9 mouse cellular contexts compared by ENCODE assay signal in genomic region chr1:133314364-133314763, GRCm38 (mm10). TPM values are rescaled to one million over a fixed set of nuclear protein-coding genes. Genes with fewer than 3 reads are reported as not detected.
DNase-seq lines count a peak whose midpoint lies in the region; ATAC-seq and TF ChIP-seq lines count a peak whose summit lies in the region.
"Had no signal": no experiment of that assay in that cellular context is flagged by ENCODE, and none has a peak within 500 bp of the region (broad histone marks: within the 10 kb centered on the region; RNA-seq: fewer than 3 reads in every experiment).

No protein-coding gene starts in this region.

- DNase-seq in forebrain, embryonic 10.5 days (ENCODE audit: extremely low spot score, low spot score): peak; percentile 62
- peak; percentile 68 for DNase-seq in midbrain, embryonic 10.5 days (ENCODE audit: low spot score)
- peak; percentile 62 for DNase-seq in adrenal gland, adult 2 months
- peak; percentile 29 to 52 for DNase-seq in frontal cortex, postnatal 36 days (ENCODE audit: low spot score in 2 of 2)
- DNase-seq in lung, embryonic 14.5 days: peak; percentile 78
- DNase-seq in thymus, adult 2 months: peak; percentile 55

- no peak overlapping the region for H3K9ac ChIP-seq in forebrain, embryonic 16.5 days (replicated peaks; ENCODE audit: low read depth, low read length)
- H3K9ac ChIP-seq in midbrain, embryonic 13.5 days (replicated peaks): no peak overlapping the region
- H3K9ac ChIP-seq in lung, embryonic 14.5 days: no peak overlapping the region

- H3K4me2 ChIP-seq in forebrain, embryonic 16.5 days (ENCODE audit: low read length): no peak overlapping the region
- no peak overlapping the region for H3K4me2 ChIP-seq in midbrain, embryonic 13.5 days (replicated peaks)
- H3K4me2 ChIP-seq in lung, embryonic 14.5 days: no peak overlapping the region

- no peak for ATAC-seq in forebrain, embryonic 16.5 days
- ATAC-seq in midbrain, embryonic 13.5 days: no peak
- ATAC-seq in lung, embryonic 14.5 days (ENCODE audit: insufficient read depth): no peak

- H3K27me3 ChIP-seq in forebrain, embryonic 10.5 days (ENCODE audit: poor library complexity, severe bottlenecking): peaks cover 15% of the 10 kb centered on the region
- no peaks in the 10 kb centered on the region for H3K27me3 ChIP-seq in forebrain, embryonic 16.5 days (replicated peaks; ENCODE audit: control insufficient read depth, insufficient read depth, low read length)
- H3K27me3 ChIP-seq in midbrain, embryonic 10.5 days (ENCODE audit: low read depth, poor library complexity, severe bottlenecking): peaks cover 4% of the 10 kb centered on the region; the same call in 1 of the 2 replicates
- no peaks in the 10 kb centered on the region for H3K27me3 ChIP-seq in midbrain, embryonic 13.5 days
- no peaks in the 10 kb centered on the region for H3K27me3 ChIP-seq in lung, embryonic 14.5 days (ENCODE audit: insufficient read depth, low read length)
- H3K27me3 ChIP-seq in thymus, adult 2 months (ENCODE audit: control insufficient read depth, insufficient read depth, low read length): no peaks in the 10 kb centered on the region

- TF ChIP-seq CTCF in lung, embryonic 14.5 days (IDR thresholded peaks at IDR 0.05; ENCODE audit: low read depth): peak; percentile 84
- TF ChIP-seq CTCF in thymus, adult 2 months (IDR thresholded peaks at IDR 0.05; ENCODE audit: borderline replicate concordance, control insufficient read depth, extremely low read depth, insufficient read depth, low read length, poor library complexity): peak; percentile 71; the same call in 1 of the 2 replicates

- no peak for TF ChIP-seq POLR2A in thymus, adult 2 months (IDR thresholded peaks at IDR 0.05; ENCODE audit: control insufficient read depth, extremely low read depth, insufficient read depth, low read length, poor library complexity)

- H3K27ac ChIP-seq in forebrain, embryonic 10.5 days: no peak overlapping the region
- H3K27ac ChIP-seq in forebrain, embryonic 16.5 days (ENCODE audit: low read length): no peak overlapping the region
- no peak overlapping the region for H3K27ac ChIP-seq in midbrain, embryonic 10.5 days (replicated peaks)
- no peak overlapping the region for H3K27ac ChIP-seq in midbrain, embryonic 13.5 days
- no peak overlapping the region for H3K27ac ChIP-seq in lung, embryonic 14.5 days (ENCODE audit: low read depth)
- H3K27ac ChIP-seq in thymus, adult 2 months (ENCODE audit: control insufficient read depth, insufficient read depth, low read length): no peak overlapping the region

- H3K4me3 ChIP-seq in forebrain, embryonic 10.5 days: no peak overlapping the region
- no peak overlapping the region for H3K4me3 ChIP-seq in forebrain, embryonic 16.5 days (replicated peaks; ENCODE audit: low read length)
- H3K4me3 ChIP-seq in midbrain, embryonic 10.5 days: no peak overlapping the region
- H3K4me3 ChIP-seq in midbrain, embryonic 13.5 days (replicated peaks): no peak overlapping the region
- H3K4me3 ChIP-seq in lung, embryonic 14.5 days (ENCODE audit: low read depth, low read length): no peak overlapping the region
- H3K4me3 ChIP-seq in thymus, adult 2 months (ENCODE audit: control insufficient read depth, insufficient read depth, low read length): no peak overlapping the region

- peaks cover 14% of the 10 kb centered on the region for H3K4me1 ChIP-seq in forebrain, embryonic 10.5 days
- H3K4me1 ChIP-seq in forebrain, embryonic 16.5 days (replicated peaks; ENCODE audit: control insufficient read depth, insufficient read depth, low read length): peaks cover 9% of the 10 kb centered on the region
- peaks cover 10% of the 10 kb centered on the region for H3K4me1 ChIP-seq in midbrain, embryonic 10.5 days
- peaks cover 16% of the 10 kb centered on the region for H3K4me1 ChIP-seq in midbrain, embryonic 13.5 days (replicated peaks)
- no peaks in the 10 kb centered on the region for H3K4me1 ChIP-seq in lung, embryonic 14.5 days (ENCODE audit: insufficient read depth)
- no peaks in the 10 kb centered on the region for H3K4me1 ChIP-seq in thymus, adult 2 months (replicated peaks; ENCODE audit: control insufficient read depth, insufficient read depth, low read length)

- WGBS in forebrain, embryonic 10.5 days: 24% methylated on average over 8 of the region's 8 CpGs
- WGBS in forebrain, embryonic 16.5 days: 23% methylated on average over 8 of the region's 8 CpGs
- WGBS in midbrain, embryonic 10.5 days: 21% methylated on average over 8 of the region's 8 CpGs
- WGBS in midbrain, embryonic 13.5 days: 21% methylated on average over 8 of the region's 8 CpGs
- 28% methylated on average over 8 of the region's 8 CpGs for WGBS in lung, embryonic 14.5 days
- 39% methylated on average over 8 of the region's 8 CpGs for WGBS in thymus, adult 2 months

- H3K36me3 ChIP-seq in forebrain, embryonic 10.5 days (replicated peaks): no peaks in the 10 kb centered on the region
- H3K36me3 ChIP-seq in forebrain, embryonic 16.5 days (ENCODE audit: control insufficient read depth, insufficient read depth): no peaks in the 10 kb centered on the region
- H3K36me3 ChIP-seq in midbrain, embryonic 10.5 days: no peaks in the 10 kb centered on the region
- H3K36me3 ChIP-seq in midbrain, embryonic 13.5 days: no peaks in the 10 kb centered on the region
- H3K36me3 ChIP-seq in lung, embryonic 14.5 days (ENCODE audit: insufficient read depth): no peaks in the 10 kb centered on the region
- no peaks in the 10 kb centered on the region for H3K36me3 ChIP-seq in thymus, adult 2 months (ENCODE audit: control insufficient read depth, insufficient read depth, low read length)

- peaks cover 4% of the 10 kb centered on the region; the same call in 1 of the 2 replicates for H3K9me3 ChIP-seq in forebrain, embryonic 10.5 days
- H3K9me3 ChIP-seq in forebrain, embryonic 16.5 days (ENCODE audit: control insufficient read depth, low read length): no peaks in the 10 kb centered on the region
- peaks cover 8% of the 10 kb centered on the region; the same call in 1 of the 2 replicates for H3K9me3 ChIP-seq in midbrain, embryonic 10.5 days (replicated peaks)
- no peaks in the 10 kb centered on the region for H3K9me3 ChIP-seq in midbrain, embryonic 13.5 days
- H3K9me3 ChIP-seq in lung, embryonic 14.5 days (ENCODE audit: low read depth, low read length): no peaks in the 10 kb centered on the region

RNA-seq across cellular contexts. Expression of gene Golt1a, which starts 4.8 kb away (rescaled TPM):
- not detected in 2 replicates for polyA plus RNA-seq in forebrain, embryonic 10.5 days (2016; fragmentation: Nextera tagmentation; extraction: Ambion mirVana)
- not detected in 2 replicates for polyA plus RNA-seq in forebrain, embryonic 16.5 days (2015; fragmentation: Nextera tagmentation; extraction: Ambion mirVana)
- not detected in 2 replicates for polyA plus RNA-seq in midbrain, embryonic 10.5 days (2016; fragmentation: Nextera tagmentation; extraction: Ambion mirVana)
- not detected in 2 replicates for polyA plus RNA-seq in midbrain, embryonic 13.5 days (2015; fragmentation: Nextera tagmentation; extraction: Ambion mirVana)
- total RNA-seq in adrenal gland, adult 2 months (2021): under 1 TPM in 1 of 2 experiments, not detected in 1; 0.69 TPM
- polyA plus RNA-seq in adrenal gland, adult 2 months (2012; rRNA removed): not detected in 2 replicates
- polyA plus RNA-seq in lung, embryonic 14.5 days (2014; fragmentation: Nextera tagmentation; extraction: Ambion mirVana): 0.55 and 1.1 TPM in 2 replicates
- 0.07 TPM in 1 of 2 replicates, not detected in the other for polyA plus RNA-seq in thymus, adult 2 months (2012; rRNA removed)
- total RNA-seq: layer of hippocampus, adult 18-20 months had no signal

RNA-seq across cellular contexts. Expression of gene Kiss1, which starts 7.3 kb away (rescaled TPM):
- polyA plus RNA-seq in forebrain, embryonic 10.5 days (2016; fragmentation: Nextera tagmentation; extraction: Ambion mirVana): not detected in 2 replicates
- polyA plus RNA-seq in forebrain, embryonic 16.5 days (2015; fragmentation: Nextera tagmentation; extraction: Ambion mirVana): 0.60 and 0.63 TPM in 2 replicates
- not detected in 2 replicates for polyA plus RNA-seq in midbrain, embryonic 10.5 days (2016; fragmentation: Nextera tagmentation; extraction: Ambion mirVana)
- polyA plus RNA-seq in midbrain, embryonic 13.5 days (2015; fragmentation: Nextera tagmentation; extraction: Ambion mirVana): not detected in 2 replicates
- not detected for total RNA-seq in adrenal gland, adult 2 months (2021)
- polyA plus RNA-seq in adrenal gland, adult 2 months (2012; rRNA removed): not detected in 2 replicates
- polyA plus RNA-seq in lung, embryonic 14.5 days (2014; fragmentation: Nextera tagmentation; extraction: Ambion mirVana): 6.6 and 7.1 TPM in 2 replicates
- 0.37 TPM in 1 of 2 replicates, not detected in the other for polyA plus RNA-seq in thymus, adult 2 months (2012; rRNA removed)
- total RNA-seq: layer of hippocampus, adult 18-20 months had no signal

RNA-seq across cellular contexts. Expression of gene Ren1, which starts 35.9 kb away (rescaled TPM):
- not detected in 2 replicates for polyA plus RNA-seq in forebrain, embryonic 10.5 days (2016; fragmentation: Nextera tagmentation; extraction: Ambion mirVana)
- 0.30 TPM in 1 of 2 replicates, not detected in the other for polyA plus RNA-seq in forebrain, embryonic 16.5 days (2015; fragmentation: Nextera tagmentation; extraction: Ambion mirVana)
- not detected in 2 replicates for polyA plus RNA-seq in midbrain, embryonic 10.5 days (2016; fragmentation: Nextera tagmentation; extraction: Ambion mirVana)
- not detected in 2 replicates for polyA plus RNA-seq in midbrain, embryonic 13.5 days (2015; fragmentation: Nextera tagmentation; extraction: Ambion mirVana)
- total RNA-seq in adrenal gland, adult 2 months (2021): 1 to 10 TPM; 5.5 to 9.2 TPM
- 4.4 and 6.0 TPM in 2 replicates for polyA plus RNA-seq in adrenal gland, adult 2 months (2012; rRNA removed)
- 0.80 and 0.86 TPM in 2 replicates for polyA plus RNA-seq in lung, embryonic 14.5 days (2014; fragmentation: Nextera tagmentation; extraction: Ambion mirVana)
- polyA plus RNA-seq in thymus, adult 2 months (2012; rRNA removed): 0.22 and 0.65 TPM in 2 replicates

RNA-seq across cellular contexts. Expression of gene Etnk2, which starts 49.0 kb away (rescaled TPM):
- polyA plus RNA-seq in forebrain, embryonic 10.5 days (2016; fragmentation: Nextera tagmentation; extraction: Ambion mirVana): 1.7 and 2.3 TPM in 2 replicates
- polyA plus RNA-seq in forebrain, embryonic 16.5 days (2015; fragmentation: Nextera tagmentation; extraction: Ambion mirVana): 4.5 and 9.5 TPM in 2 replicates
- 3.4 and 3.9 TPM in 2 replicates for polyA plus RNA-seq in midbrain, embryonic 10.5 days (2016; fragmentation: Nextera tagmentation; extraction: Ambion mirVana)
- polyA plus RNA-seq in midbrain, embryonic 13.5 days (2015; fragmentation: Nextera tagmentation; extraction: Ambion mirVana): 7.3 and 7.6 TPM in 2 replicates
- 10 to 100 TPM in 1 of 2 experiments, 1 to 10 TPM in 1; 6.2 to 13.5 TPM for total RNA-seq in adrenal gland, adult 2 months (2021)
- polyA plus RNA-seq in adrenal gland, adult 2 months (2012; rRNA removed): 8.2 and 10.0 TPM in 2 replicates
- 2.8 and 3.7 TPM in 2 replicates for polyA plus RNA-seq in lung, embryonic 14.5 days (2014; fragmentation: Nextera tagmentation; extraction: Ambion mirVana)
- polyA plus RNA-seq in thymus, adult 2 months (2012; rRNA removed): 0.18 and 0.80 TPM in 2 replicates
